Mouse (Mus musculus): ENCODE results near the gene Ntsr1. TPM values are rescaled to one million over a fixed set of nuclear protein-coding genes. Genes with fewer than 3 reads are reported as not detected.
A peak's percentile ranks its signal among the peaks of the same experiment; 100 is the strongest.

The Ntsr1 gene
- total RNA-seq, 2 experiments from 2014 or later, result not detected

- no peak for DNase-seq
Measured at GRCm38 (mm10) chr2:180562146-180562545, 62.4 kb downstream of the Ntsr1 start.

GRCm38 (mm10) chr2:180563296-180563695, 63.5 kb downstream of the Ntsr1 start:
- DNase-seq, result no peak

GRCm38 (mm10) chr2:180563841-180564240, 64.1 kb downstream of the Ntsr1 start:
- no peak for DNase-seq

- DNase-seq, result peak; percentile 39 to 71
Measured at GRCm38 (mm10) chr2:180566240-180566913, 66.6 kb downstream of the Ntsr1 start.

- DNase-seq, result peak; percentile 81 to 84
Measured at GRCm38 (mm10) chr2:180569028-180569643, 69.4 kb downstream of the Ntsr1 start.

GRCm38 (mm10) chr2:180576482-180576881, 76.7 kb downstream of the Ntsr1 start:
- no peak for DNase-seq

GRCm38 (mm10) chr2:180578686-180579085, 78.9 kb downstream of the Ntsr1 start:
- DNase-seq, result peak; percentile 58 to 85

- peak in 1 of 2 experiments; percentile 44 for DNase-seq
Measured at GRCm38 (mm10) chr2:180581002-180581401, 81.2 kb downstream of the Ntsr1 start, which contains the start of gene Mrgbp. Gene Mrgbp, plus strand, starts transcription at chr2:180581304.

GRCm38 (mm10) chr2:180582481-180583153, 82.8 kb downstream of the Ntsr1 start:
- DNase-seq, result peak; percentile 96 to 99

- DNase-seq, result peak; percentile 21 to 34
Measured at GRCm38 (mm10) chr2:180583154-180583507, 83.4 kb downstream of the Ntsr1 start.

- DNase-seq, result no peak
Measured at GRCm38 (mm10) chr2:180588736-180589122, 89.0 kb downstream of the Ntsr1 start.

- peak; percentile 89 to 90 for DNase-seq
Measured at GRCm38 (mm10) chr2:180589123-180589831, 89.5 kb downstream of the Ntsr1 start, which contains the start of gene Ogfr. Gene Ogfr, plus strand, starts transcription at chr2:180589245.

Other genes with a start within 250 kb of the Ntsr1 start
- 100 to 1,000 TPM; 561 to 600 TPM for gene Rps21, start 242.6 kb upstream of the Ntsr1 start, total RNA-seq (2021)
- gene Cables2, start 226.5 kb upstream of the Ntsr1 start, total RNA-seq (2021), result 10 to 100 TPM; 10.9 TPM
- not detected for gene Rbbp8nl, start 210.1 kb upstream of the Ntsr1 start, total RNA-seq (2021)
- gene Gata5, start 165.3 kb upstream of the Ntsr1 start, total RNA-seq (2021), result under 1 TPM; 0.35 to 0.80 TPM
- gene Slco4a1, start 43.7 kb upstream of the Ntsr1 start, total RNA-seq (2021), result under 1 TPM in 1 of 2 experiments, not detected in 1; 0.23 TPM
- 10 to 100 TPM; 17.8 to 18.4 TPM for gene Mrgbp, start 81.3 kb downstream of the Ntsr1 start, total RNA-seq (2021)
- gene Ogfr, start 89.3 kb downstream of the Ntsr1 start, total RNA-seq (2021), result 10 to 100 TPM; 31.9 to 34.1 TPM
- under 1 TPM in 1 of 2 experiments, not detected in 1; 0.21 TPM for gene Col9a3, start 97.8 kb downstream of the Ntsr1 start, total RNA-seq (2021)
- gene Tcfl5, start 142.7 kb downstream of the Ntsr1 start, total RNA-seq (2021), result not detected
- gene Dido1, start 210.0 kb downstream of the Ntsr1 start, total RNA-seq (2021), result 10 to 100 TPM; 25.8 to 29.9 TPM
- 10 to 100 TPM; 55.8 to 59.5 TPM for gene Gid8, start 210.1 kb downstream of the Ntsr1 start, total RNA-seq (2021)
- gene Slc17a9, start 225.3 kb downstream of the Ntsr1 start, total RNA-seq (2021), result under 1 TPM; 0.10 to 0.54 TPM

Measured in heart, adult 18-20 months (tissue).